Mouse (Mus musculus): ENCODE data around the gene Rnase1.
"Not testable (repeated sequence)": the region's sequence is repeated elsewhere in the genome, so short reads cannot be mapped to it uniquely, and the experiment has no call there.

DNA sequence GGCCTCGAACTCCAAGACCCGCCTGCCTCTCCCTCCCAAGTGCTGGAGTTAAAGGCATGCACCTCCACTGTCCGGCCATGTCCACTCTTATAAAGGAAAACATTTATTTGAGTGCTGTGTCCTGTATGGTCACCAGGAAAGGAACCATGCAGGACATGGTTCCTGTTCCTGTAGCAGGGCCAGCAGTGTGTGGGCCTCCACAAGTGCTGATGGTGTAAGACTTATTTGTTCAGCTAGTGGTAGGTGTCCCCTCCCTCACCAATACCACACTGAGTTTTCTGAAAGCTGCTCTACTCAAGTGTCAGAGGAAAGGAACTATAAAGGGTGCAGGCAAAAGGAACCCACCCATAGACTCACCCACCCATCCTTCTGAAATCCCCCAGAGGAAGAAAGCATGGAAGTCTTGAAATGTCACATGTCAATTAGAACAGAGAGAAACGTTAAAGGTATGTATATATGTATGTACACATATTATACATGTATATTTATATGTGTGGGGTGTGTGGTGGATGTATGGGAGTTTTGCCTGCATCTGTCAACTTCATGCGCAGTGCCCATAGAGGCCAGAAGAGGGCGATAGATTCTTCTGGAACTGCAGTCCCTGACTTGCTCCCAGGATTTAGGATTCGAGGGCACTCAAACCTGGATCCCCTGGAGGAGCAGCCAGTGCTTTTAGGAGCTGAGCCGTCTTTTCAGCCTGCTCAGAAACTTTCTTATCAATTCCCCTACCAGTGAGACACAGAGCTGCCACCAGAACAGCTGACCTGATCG, 25.7 kb upstream of the Rnase1 start:
- peak; percentile 63 for TF ChIP-seq CTCF (IDR thresholded peaks at IDR 0.05; ENCODE audit: control insufficient read depth, insufficient read depth, low read length)
- TF ChIP-seq POLR2A (IDR thresholded peaks at IDR 0.05; ENCODE audit: borderline replicate concordance, control insufficient read depth, low read depth, low read length) = not testable (repeated sequence)
